Mouse (Mus musculus): Measurements from ENCODE around the gene Lancl2.
A peak's percentile ranks its signal among the peaks of the same experiment; 100 is the strongest.

The Lancl2 gene

DNA sequence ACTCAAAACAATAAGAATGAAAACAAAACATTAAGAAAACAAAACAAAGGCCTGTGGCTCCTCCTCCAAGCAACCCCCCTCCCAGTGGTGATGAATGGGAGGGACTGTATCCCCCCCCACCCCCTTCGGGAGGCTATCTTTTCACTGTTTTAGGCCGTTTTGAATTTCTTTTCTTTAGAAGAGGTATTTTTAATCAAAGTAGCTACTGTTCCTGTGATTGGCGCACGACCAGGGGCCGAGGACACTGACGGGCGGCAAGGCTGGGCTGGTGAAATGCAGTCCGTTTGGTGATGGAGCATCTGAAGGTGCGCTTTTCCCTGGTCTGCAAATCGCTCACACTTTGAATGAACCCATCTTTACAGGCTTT is at the start of gene Lancl2:
Gene Lancl2, plus strand, starts transcription at position 165 of the 367 bp plus-strand sequence.
- DNase-seq (ENCODE audit: low read depth) = no peak

DNA sequence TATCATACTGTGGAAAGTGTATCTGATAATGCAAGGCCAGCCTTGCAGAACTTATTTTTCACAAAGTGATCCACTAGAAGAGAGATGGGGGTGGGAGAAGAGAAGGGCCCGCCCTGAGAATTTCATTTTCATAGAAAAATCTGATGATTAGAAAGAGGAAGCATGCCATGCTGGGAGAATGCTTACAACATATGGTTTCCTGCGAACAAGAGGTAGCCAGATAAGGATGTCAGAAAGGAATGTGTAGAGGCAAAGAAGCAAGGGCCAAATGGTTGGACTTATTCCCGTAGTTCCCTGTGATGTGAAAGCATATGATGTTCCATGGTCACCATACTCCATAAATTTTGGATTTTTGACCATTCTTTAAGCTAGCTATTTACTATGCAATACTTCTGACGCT is 41.0 kb upstream of the Lancl2 start:
- no peak for DNase-seq (ENCODE audit: low read depth)

DNA sequence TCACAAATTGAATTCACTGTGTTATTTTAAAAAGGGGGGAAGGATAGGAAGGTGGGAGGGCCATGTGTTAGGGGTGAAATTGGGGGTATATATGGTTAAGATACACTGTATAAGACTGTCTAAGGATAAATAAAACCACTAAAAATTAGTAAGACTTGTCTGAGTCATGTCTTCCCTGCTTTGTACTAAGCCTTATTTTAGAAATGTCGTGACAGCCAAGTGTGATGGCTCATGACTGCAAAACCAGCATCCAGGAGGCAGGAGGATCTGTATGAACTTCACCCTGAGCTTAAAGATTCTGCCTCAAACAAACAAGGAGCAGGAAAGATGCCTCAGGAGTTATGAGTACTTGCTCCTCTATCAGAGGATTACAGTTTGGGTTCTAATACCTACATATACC is 18.2 kb upstream of the Lancl2 start:
- DNase-seq (ENCODE audit: low read depth) = no peak

DNA sequence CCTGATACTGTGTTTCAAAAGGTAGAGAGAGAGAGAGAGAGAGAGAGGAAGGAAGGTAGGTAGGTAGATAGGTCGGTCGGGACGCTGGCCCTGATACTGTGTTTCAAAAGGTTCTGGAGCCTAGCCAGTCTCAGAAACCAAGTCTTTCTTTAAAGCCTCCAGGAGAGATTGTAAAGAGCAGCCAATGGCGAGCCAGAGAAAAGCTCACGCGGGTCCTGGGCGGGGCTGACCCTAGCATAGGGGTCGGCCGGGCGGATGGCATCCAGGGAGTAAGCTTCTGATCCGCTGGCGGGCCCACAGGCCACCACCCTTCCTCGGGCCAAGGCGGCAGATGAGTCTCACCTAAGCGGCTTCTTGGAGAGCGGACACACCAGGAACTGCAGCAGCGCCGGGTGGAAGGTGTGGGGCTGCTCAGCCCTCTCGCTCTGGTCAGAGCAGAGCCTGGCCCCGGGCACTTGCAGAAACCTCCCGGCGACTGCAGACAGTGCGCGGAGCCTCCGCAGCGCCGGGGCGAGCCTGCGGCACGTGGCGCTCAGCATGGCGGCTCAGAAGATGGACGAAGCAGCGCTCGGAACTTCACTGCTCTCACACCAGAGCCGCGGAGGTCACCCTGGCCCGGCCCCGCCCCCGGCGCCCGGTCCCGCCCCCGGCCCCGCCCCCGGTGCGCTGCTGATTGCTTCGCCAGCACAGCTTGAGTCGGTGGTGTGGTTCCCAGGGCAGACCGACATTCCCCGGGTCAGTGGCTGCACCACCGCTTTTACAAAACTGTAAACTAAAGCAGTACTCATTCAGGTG is 10.7 kb upstream of the Lancl2 start, which contains the start of gene Pyurf:
Gene Pyurf, minus strand, starts transcription at position 612 of the 795 bp plus-strand sequence.
- DNase-seq (ENCODE audit: low read depth) = peak; percentile 73

DNA sequence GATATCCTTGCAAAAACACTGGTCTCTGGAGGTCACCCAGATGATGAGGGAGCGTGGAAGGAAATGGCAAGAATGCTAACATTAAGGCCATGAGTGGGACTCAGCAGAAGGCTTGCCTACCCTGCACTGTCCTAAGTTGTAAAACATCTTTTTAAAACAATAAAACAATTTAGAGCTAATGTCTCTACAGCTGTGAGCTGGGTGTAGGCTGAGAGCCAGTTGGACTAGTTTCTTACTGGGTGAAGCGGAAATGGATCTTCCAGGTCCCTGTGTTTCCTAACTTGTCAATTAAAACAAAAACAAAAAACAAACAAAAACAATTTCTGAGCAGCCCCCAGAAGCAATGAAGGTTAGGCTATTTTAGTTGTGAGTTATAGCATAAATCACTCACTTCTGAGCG is 9.2 kb upstream of the Lancl2 start:
- no peak for DNase-seq (ENCODE audit: low read depth)

DNA sequence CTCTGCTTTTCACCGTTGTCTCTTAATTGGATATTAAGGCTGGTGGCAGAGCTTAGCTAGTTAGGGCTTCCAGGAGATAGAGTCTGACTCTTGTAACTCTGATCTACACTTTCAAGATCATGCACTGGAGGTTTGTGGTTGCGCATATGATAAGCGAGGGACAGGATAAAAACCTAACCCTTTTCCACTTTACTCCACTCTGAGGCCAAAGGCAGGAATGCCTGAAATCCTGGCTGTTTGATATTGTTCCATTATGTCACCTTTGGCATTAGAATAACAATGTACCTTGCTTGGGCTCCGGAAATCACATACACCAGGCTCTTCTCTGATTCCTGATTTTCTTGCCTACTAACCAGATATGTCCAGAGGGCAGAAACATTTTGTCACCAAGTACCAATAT is 654 bp upstream of the Lancl2 start:
- DNase-seq (ENCODE audit: low read depth) = no peak

DNA sequence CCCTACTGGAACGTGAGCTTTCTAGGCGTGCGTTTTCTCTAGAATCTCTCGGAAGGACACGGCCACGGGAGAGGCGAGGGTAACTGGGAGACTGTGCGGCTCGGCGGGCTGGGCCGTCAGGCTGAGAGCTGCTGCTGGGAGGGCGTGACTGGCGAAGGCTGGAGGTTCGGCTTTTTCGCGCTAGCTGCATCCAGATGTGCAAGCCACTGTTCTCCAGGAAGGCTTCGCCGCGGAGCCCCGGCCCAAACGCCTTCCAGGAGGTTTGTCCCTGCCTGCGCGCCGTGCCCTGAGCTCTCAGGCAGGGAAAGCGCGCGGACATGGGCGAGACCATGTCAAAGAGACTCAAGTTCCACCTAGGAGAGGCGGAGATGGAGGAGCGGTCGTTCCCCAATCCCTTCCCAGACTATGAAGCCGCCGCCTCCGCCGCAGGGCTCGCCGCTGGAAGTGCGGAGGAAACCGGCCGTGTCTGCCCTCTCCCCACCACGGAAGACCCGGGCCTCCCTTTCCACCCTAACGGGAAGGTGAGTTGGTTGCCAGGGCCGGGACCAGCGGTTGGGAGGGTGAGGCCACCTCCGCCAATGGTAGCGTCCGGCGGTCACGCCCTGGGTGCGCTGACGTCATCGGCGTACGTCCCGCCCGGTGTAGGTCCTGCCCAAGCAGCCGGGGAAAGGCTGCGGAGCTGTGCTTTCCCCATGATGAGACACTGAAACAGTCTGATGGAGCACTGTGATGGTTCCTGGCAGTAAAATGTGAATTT is 581 bp downstream of the Lancl2 start:
- DNase-seq (ENCODE audit: low read depth) = peak; percentile 82

DNA sequence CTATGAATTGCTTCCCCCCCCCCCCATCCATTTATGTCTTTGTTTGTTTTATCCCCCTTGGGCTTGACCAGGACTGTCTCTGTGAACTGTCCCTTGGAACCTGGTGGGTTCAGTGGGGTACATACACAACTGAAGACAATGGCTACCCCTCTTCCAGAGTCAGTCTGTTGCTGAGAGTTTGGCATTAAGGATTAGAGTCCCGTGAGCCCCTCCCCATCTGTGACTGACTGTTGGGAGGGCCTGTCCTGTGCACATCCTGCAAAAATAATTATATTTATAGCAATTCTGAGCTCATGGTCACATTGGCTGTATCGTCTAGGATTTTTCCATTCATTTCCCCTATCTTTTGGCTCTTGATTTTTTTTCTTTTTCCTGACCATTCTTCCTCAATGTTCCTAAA is 1.4 kb downstream of the Lancl2 start:
- no peak for DNase-seq (ENCODE audit: low read depth)

DNA sequence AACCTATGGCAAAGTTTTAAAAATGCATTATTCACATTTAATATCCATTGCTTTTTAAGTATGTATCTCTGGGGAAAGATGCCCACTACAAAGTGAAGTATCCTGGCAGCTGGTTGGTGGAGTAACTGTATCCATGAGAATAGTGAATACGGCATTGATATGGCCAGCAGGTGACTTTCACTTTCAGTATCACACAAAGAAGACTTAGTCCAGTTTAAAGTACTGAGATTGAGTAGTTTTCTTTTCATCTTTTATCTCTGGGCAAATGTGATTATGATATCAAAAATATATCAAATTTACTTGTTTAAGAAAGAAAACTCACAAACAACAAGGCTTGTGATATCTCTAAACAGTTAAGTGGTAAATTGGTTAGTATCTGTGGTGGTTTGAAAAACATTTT is 4.4 kb downstream of the Lancl2 start:
- DNase-seq (ENCODE audit: low read depth) = no peak

DNA sequence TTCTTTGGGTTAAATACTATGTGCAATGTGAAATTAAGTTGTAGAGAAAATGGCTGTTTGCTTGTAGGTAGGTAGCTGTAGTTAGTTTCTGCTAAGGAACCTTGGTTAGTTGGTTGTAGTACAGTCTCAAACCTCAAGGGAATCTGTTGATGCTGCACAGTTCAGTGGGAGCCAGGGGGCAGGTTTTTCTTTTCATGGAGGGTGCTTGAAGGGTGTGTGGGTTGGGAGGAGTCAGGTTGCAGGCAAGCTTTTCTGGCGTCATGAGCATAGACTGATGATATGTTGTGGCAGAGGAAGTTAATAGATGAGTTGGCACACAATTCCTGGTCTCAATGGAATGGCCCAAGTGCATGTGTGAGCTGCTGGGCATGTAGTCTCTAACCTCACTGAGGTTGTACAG is 9.4 kb downstream of the Lancl2 start:
- DNase-seq (ENCODE audit: low read depth) = no peak

DNA sequence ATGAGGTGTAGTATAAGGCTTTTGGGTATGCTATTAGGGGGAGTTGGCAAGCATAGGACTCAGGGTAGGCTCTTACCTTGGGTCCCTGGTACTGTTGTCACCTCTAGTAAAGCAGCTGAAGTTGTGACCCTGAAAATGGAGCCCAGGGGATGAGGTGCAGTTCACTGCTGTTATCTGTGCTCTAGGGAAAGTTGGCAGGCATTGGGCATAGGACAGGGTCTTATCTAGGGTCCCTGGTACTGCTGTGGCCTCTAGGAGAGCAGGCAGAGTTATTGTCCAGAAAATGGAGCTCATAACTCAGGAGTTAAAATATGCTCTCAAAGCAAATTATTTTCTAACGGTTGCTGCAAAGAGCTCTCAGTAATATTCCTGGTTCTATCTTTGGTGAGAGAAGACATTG is 19.0 kb downstream of the Lancl2 start:
- DNase-seq (ENCODE audit: low read depth) = no peak

DNA sequence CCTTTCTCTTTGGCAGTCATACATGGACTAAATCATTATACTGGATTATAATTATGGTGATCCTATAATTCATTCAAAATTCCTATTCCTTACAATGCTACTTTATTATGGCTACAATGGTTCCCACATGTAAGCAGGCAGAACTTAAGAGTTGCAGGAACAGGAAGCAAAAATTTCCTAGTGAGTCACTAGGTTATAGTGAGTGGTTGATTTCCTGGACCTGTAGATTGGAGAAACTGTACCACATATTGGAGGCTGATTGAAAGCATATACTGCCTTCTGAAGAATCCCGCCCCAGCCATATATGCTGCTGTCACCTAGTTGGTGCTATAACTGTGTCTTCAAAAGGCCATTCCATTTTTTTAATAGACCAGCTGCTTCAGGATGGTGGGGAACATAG is 40.4 kb downstream of the Lancl2 start:
- DNase-seq (ENCODE audit: low read depth) = no peak

DNA sequence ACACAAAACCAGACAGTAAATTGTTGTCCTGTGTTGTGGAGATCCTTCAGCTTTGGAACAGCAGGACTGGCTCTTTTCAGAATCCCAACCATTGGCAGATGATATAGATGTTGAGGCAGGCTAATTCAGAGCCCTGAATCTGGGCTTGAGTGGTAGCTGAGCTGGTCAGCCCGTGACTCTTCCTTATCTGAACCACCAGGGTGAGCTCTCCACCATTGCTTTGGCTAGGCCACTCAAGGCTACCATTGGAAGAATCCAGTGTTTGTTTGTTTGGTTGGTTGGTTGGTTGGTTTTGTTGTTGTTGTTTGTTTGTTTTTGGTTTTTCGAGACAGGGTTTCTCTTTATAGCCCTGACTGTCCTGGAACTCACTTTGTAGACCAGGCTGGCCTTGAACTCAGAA is 41.0 kb downstream of the Lancl2 start:
- no peak for DNase-seq (ENCODE audit: low read depth)

DNA sequence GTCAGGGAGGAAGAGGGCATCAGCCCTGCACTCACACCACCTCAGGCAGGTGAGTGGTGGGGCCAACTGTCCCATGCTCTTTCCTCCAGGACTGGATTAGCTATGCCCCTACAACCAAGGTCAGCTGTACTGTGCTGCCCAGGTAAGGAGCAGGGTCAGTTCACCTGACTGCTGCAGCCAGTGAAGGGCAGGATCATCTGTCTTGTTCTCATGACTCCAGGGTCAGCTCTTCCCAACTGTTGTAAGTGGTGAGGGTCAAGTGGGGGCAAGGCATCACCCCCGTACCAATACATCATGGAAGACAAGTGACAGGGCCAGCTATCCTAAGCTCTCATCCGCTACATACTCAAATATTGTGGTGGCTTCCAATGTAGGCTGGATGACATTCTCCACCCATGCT is 41.8 kb downstream of the Lancl2 start:
- no peak for DNase-seq (ENCODE audit: low read depth)

DNA sequence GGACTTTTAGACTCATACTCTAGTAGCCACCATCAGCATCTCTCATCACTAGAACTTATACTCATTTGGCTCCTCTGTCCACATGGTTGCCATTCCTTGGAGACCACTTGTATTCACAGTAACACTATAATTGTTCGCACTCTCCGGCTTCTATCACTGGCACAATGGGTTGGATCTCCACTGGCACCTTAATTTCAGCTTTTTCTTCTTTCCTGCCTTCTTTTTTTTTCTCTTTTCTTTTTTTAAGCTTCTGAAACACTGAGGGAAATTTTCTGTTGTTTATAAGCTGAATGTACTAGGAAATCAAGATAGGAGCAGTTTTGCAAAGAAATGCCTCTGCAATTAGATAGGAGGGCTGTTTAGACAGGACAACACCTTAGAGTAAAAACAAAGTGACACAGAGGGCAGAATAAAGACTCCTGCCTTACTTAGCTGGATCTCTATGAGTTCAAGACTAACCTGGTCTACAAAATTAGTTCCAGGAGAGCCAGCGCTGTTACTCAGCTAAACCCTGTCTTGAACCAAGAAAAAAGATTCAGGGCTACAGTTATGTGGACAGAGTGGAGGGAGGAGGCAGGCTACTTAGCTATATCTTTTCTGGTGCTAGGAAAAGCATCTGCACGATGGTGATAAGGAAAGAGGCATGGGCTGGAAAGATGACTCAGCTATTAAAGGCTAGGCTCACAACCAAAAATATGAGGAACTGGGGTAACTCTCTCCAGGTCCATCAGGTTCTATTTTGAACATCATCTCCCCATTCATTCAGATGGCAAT is 42.8 kb downstream of the Lancl2 start:
- DNase-seq (ENCODE audit: low read depth) = no peak

DNA sequence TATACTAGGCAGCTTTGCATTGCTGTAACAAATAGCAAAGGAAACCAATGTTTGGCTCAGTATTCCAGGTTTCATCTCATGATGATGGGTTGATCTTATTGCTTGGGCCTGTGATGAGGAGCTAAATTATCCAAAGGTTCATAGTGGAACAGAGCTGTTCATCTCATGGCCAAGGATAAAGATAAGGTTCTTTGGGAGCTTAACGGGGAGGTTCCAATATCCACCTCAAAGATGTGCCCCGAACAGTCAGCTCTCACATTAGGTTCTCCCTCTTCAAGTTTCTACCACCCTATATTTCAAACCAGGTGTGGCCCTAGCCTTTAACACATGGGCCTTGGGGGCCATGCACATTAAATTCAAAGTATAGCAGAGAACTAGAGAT is 43.4 kb downstream of the Lancl2 start:
- no peak for DNase-seq (ENCODE audit: low read depth)

DNA sequence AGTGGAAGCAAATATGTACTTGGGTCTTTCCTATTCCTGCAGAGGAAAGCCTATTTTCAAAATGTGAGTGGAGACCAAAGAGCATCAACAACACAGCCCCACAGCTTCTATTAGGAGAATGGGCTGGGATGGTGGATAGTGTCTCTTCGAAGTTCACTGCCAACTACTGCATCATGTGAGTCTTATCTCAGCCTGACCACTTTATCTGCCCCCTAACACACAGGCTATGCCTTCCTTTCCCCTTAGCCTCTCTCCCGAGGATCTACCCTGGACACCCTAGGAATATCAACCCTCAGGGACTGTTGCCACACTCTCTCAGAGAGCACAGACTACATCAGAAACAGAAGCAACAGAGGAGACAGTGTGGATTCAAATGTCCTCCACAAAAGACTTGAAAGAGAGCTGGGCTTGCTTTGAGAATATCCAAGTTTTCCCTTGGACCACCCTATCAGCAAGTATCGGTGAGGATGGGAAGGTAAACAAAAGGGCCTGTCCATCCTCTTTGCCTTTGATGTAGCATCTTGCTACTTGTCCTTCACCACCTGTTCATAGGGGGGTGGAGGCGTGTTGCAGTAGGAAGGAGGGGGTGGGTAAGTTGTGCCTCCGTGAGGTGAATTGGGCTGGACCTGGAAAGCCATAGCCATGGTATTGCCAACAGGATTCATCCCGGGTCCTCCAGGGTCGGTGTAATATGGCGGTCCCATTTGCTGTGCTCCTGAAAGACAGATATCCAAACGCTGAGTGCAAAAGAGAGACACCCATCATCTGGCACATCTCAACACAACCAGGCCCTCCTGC is 51.8 kb downstream of the Lancl2 start:
- no peak for DNase-seq (ENCODE audit: low read depth)

DNA sequence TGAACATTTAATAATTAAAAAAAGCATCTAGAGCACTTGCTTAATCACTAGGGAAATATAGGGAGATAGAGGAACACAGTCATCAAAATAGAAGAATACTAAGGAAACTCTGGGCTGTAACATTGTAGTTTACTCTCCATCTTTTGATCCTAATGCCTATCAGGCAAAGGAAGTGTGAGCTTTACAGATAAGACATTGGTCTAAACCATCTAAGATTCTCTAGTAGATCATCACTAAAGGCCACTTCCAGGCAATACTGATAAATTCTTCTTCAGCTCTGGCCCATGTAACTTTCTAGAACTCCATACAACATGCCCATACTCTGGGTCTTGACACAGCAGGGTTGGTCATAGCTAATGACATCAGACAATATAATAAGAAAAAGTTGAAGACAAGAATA is 60.7 kb downstream of the Lancl2 start:
- no peak for DNase-seq (ENCODE audit: low read depth)

DNA sequence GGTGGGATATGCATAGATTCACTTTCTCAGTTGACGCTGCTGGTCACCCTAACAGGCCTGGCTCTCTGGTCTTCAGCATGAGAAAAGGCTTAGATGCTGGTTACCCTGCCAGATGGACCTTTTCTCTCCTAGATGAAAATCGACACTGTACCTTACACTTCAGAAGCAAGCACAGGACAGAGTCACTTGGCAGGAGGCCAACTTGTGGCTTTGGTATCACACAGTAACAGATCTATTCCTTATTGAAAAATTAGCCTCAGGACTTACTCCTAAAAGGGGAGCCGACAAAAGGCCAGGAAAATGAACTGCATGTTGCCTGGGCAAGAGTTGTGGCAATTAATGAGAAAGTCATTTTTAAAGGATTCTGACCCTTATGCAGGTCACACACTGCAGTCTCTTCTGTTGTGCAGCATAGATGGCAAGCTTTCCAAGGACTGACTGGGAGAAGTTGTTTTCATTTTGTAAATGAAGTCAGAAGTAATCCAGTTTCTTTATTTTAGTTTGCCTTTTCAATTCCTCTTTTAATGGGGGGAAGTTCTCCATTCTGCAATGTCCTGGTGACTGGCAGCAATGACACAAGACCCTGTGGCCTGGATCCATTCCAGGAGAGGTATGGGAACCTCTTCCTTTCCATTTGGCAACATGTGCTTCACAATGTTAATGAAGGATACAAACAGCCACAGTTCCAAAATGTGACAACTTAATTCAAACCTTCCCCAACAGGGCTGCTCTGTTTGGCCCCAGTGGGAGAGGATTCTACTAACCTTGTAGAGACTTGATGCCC is 62.9 kb downstream of the Lancl2 start:
- no peak for DNase-seq (ENCODE audit: low read depth)

DNA sequence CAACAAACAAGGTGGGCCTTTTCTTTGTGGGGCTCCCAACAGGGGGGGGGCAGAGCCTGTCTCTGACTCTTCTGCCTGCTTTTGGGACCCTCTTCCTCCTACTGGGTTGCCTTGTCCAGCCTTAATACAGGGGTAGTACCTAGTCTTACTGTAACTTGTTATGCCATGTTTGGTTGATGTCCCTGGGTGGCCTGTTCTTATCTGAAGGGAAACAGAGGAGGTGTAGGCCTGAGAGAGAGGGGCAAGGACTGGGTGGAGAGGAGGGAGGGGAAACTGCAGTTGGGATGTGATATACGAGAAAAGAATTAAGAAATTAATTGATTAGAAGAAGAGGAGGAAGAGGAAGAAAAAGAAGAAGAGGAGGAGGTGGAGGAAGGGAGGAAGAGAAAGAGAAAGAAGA is 63.9 kb downstream of the Lancl2 start:
- DNase-seq (ENCODE audit: low read depth) = no peak

Measured in fibroblast of lung, adult 2 months (primary cell).